Mouse (Mus musculus) kidney, embryonic 14.5 days (tissue): Measurements from ENCODE around the gene Gm10436. TPM values are rescaled to one million over a fixed set of nuclear protein-coding genes. Genes with fewer than 3 reads are reported as not detected.
"Not testable (repeated sequence)": the region's sequence is repeated elsewhere in the genome, so short reads cannot be mapped to it uniquely, and the experiment has no call there.

Source experiments
- ATAC-seq: fragments of 200-750 bp; cut with Nextera tagmentation; 2 replicates; pipeline ENCODE4 v1.8.0; 2017; ENCODE audit warnings: moderate number of reproducible peaks, mild to moderate bottlenecking, moderate TSS enrichment, moderate library complexity; ENCODE audit not compliant: low FRiP score, low TSS enrichment
- H3K27ac ChIP-seq: fragments of 300-500 bp; sonication (generic); 2 replicates; pipeline ENCODE4 v1.5.1; 2014; ENCODE audit warnings: low read depth, mild to moderate bottlenecking, low read length, moderate library complexity, mixed read lengths
- H3K27me3 ChIP-seq: fragments of 300-500 bp; sonication (generic); 2 replicates; pipeline ENCODE4 v1.6.1; 2014; ENCODE audit warnings: mild to moderate bottlenecking, low read length; ENCODE audit not compliant: control insufficient read depth, insufficient read depth
- H3K36me3 ChIP-seq: fragments of 300-500 bp; sonication (generic); 2 replicates; pipeline ENCODE4 v1.6.1; 2014; ENCODE audit warnings: low read length, mixed read lengths; ENCODE audit not compliant: control insufficient read depth, insufficient read depth
- H3K4me1 ChIP-seq: fragments of 300-500 bp; sonication (generic); 2 replicates; pipeline ENCODE4 v1.6.1; 2014; ENCODE audit warnings: low read length, mixed read lengths; ENCODE audit not compliant: control insufficient read depth, insufficient read depth
- H3K4me2 ChIP-seq: fragments of 300-500 bp; sonication (generic); replicated peaks from 2 replicates; pipeline ENCODE4 v1.6.1; 2014; ENCODE audit warnings: low read depth, mild to moderate bottlenecking, low read length
- H3K4me3 ChIP-seq: fragments of 300-500 bp; sonication (generic); 2 replicates; pipeline ENCODE4 v1.5.1; 2014; ENCODE audit warnings: mild to moderate bottlenecking, low read length
- H3K9ac ChIP-seq: fragments of 300-500 bp; sonication (generic); 2 replicates; pipeline ENCODE4 v1.6.1; 2014; ENCODE audit warnings: low read depth, mild to moderate bottlenecking, low read length, moderate library complexity
- H3K9me3 ChIP-seq: fragments of 300-500 bp; sonication (generic); 2 replicates; pipeline ENCODE4 v1.6.1; 2016; ENCODE audit warnings: low read length; ENCODE audit not compliant: control insufficient read depth
- WGBS: fragments of 180-500 bp; shearing (Covaris S2); extraction: QIAGEN DNeasy Blood & Tissue Kit; methylation state at CpG from one replicate; pipeline ENCODE4 v1.1.7; 2014; 5-methylcytosine and 5-hydroxymethylcytosine counted together
- polyA plus RNA-seq: library from polyadenylated mRNA; unstranded; fragments of >200 nt; fragmentation: Nextera tagmentation; extraction: Ambion mirVana; gene quantifications from 2 replicates; pipeline ENCODE4 v1.2.1, GENCODE M21; 2014

The Gm10436 gene
- polyA plus RNA-seq, result 0.21 TPM in 1 of 2 replicates, not detected in the other

DNA sequence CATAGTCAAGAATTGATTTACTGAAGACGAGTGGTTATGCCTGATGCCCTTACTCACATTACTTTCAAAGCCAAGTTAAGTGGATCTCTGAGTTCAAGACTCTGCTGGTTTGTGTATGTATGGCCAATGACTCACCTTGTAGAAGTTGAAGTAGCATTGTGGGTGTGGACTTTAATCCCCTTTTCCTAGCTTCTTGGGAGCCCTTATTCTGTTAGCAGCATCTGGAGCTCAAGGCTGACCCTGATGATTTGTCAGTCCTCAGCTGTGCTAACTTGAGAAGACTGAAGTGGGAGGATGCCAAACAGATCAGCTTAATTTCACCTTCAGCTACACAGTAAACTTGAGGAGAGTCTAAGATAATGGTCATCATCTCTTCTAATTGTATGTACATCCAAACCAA lies at the start of gene Gm10436:
TSS of gene Gm10436 (minus strand) at position 101 of the 400 bp plus-strand sequence.
- not testable (repeated sequence) for H3K4me1 ChIP-seq, H3K27me3 ChIP-seq, H3K36me3 ChIP-seq, H3K27ac ChIP-seq, H3K4me2 ChIP-seq, H3K9me3 ChIP-seq, H3K4me3 ChIP-seq, H3K9ac ChIP-seq, ATAC-seq
- 76% methylated on average over 1 of the region's 1 CpGs for WGBS

DNA sequence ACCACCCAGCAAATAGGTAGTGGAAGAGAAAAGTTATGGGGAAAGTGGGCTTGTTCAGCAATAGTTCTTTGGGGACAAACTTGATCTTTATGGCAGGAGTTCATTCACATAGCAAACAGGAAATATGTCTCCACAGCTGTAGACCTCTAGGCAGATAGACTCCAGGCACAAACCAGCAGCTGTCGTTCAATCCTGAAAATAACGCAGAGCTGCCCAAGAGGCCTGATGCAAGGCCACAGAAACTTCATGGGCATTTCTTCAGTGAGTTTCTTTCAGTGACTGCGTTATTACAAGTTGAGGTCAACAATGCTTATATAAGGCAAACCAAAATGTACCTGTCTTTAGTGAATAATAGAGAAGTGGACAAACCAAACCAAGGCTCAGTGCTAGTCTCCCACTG lies 37.5 kb upstream of the Gm10436 start:
- H3K9me3 ChIP-seq, result no peaks in the 10 kb centered on the region; the same call in 1 of the 2 replicates
- H3K27ac ChIP-seq, result no peak overlapping the region
- H3K4me3 ChIP-seq, result no peak overlapping the region
- ATAC-seq, result no peak
- no peak overlapping the region for H3K4me2 ChIP-seq
- no peak overlapping the region for H3K9ac ChIP-seq
- no peaks in the 10 kb centered on the region for H3K36me3 ChIP-seq
- WGBS, result 90% methylated on average over 3 of the region's 3 CpGs
- no peaks in the 10 kb centered on the region for H3K27me3 ChIP-seq
- no peaks in the 10 kb centered on the region for H3K4me1 ChIP-seq

DNA sequence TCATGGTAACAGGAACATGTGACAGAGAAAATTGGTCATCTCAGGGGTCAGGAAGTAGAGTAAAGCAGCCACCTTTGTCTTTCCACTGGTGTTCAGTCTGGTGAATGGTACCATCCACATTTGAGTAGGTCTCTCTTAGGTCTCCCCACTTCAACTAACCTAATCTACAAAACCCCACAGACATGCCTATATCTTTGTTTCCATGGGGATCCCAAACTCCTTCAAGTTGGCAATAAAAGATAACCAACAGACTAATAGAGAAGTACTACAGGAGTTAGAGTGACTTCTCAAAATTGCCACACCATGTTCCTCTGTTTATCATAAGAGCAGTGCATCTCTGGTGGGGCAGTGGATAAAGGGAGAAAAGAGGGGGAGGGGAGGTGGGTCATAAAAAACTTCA lies 36.2 kb upstream of the Gm10436 start:
- ATAC-seq, H3K27ac ChIP-seq: not testable (repeated sequence)

DNA sequence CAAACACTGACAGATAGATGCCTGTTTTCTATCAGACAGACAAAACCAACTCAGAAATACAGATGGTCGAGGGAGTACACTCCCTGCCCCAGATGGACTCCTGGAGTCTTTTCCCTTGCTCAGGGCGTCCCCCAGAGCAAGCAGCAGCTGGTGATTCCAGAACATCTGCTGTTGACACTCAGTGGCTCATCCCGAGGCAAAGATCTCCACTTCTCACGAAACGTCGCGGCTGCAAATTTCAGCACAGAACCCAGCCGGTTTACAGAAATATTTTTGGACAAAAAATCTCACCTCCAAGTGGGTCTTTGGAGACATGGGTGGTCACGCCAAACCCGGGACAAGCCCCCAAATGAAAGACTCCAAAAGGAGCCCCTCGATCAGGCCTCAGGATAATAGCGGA lies 32.7 kb upstream of the Gm10436 start:
- 90% methylated on average over 12 of the region's 12 CpGs for WGBS
- ATAC-seq, result no peak
- Histone ChIP-seq H3K4me2 (no peak overlapping the region), H3K9me3 (no peaks in the 10 kb centered on the region; the same call in 1 of the 2 replicates), H3K4me1 (no peaks in the 10 kb centered on the region), H3K4me3 (no peak overlapping the region), H3K36me3 (no peaks in the 10 kb centered on the region), H3K27ac (no peak overlapping the region), H3K9ac (no peak overlapping the region), H3K27me3 (no peaks in the 10 kb centered on the region)

More for the DNA sequence above, 36.2 kb upstream of the Gm10436 start:
- not testable (repeated sequence) for H3K27me3 ChIP-seq, H3K4me3 ChIP-seq, H3K9me3 ChIP-seq, H3K9ac ChIP-seq, H3K4me1 ChIP-seq, H3K36me3 ChIP-seq, H3K4me2 ChIP-seq

DNA sequence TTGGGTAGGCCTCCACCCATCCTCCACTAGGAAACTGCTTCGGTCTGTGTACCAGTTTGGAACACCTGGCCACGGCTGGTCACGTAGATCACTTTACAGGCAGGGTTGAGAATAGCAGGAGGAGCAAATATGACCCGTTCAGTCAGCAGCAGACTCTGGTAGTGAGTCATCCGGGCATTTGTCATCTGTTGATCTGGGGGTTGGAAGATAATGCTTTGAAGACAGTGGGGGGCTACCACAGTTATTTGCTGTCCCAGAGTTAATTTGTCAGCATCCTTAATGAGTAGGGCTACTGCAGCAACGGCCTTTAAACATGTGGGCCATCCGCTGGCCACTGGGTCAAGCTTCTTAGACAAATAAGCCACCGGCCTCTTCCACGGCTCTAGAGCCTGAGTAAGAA lies 29.6 kb upstream of the Gm10436 start:
- not testable (repeated sequence) for H3K27me3 ChIP-seq, H3K27ac ChIP-seq, H3K4me1 ChIP-seq, H3K4me2 ChIP-seq, H3K9ac ChIP-seq, ATAC-seq, H3K9me3 ChIP-seq, H3K4me3 ChIP-seq, H3K36me3 ChIP-seq
- 83% methylated on average over 9 of the region's 9 CpGs for WGBS

DNA sequence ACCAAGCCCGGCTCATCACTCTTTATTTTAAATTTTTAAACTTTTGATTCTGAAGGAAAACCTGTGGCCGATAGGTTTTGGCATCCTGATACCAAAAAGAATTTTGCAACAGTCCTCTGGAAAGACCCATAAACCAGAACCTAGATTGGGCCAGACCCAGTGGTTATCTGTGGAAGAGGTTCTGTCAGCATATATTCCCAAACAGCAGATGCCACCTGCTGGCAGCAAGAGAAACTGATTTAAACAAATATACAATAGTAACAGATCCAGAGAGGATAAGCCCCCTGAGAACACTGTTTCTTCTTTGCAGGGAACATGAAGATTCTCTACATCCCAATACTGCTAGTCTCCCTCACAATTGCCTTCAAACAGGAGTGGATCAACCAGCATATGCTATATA lies 20.9 kb upstream of the Gm10436 start:
- Histone ChIP-seq H3K27me3 (no peaks in the 10 kb centered on the region), H3K36me3 (no peaks in the 10 kb centered on the region), H3K4me1 (no peaks in the 10 kb centered on the region), H3K4me3 (no peak overlapping the region), H3K9me3 (no peaks in the 10 kb centered on the region), H3K9ac (no peak overlapping the region), H3K4me2 (no peak overlapping the region), H3K27ac (no peak overlapping the region)
- WGBS, result 86% methylated on average over 2 of the region's 2 CpGs
- ATAC-seq, result no peak

Other genes with a start within 250 kb of the Gm10436 start
- gene Gm2042, start 228.0 kb downstream of the Gm10436 start, polyA plus RNA-seq, result not detected in 2 replicates
- gene Gm2075, start 170.3 kb downstream of the Gm10436 start, polyA plus RNA-seq, result not detected in 2 replicates
- not detected in 2 replicates for gene Gm6803, start 163.3 kb downstream of the Gm10436 start, polyA plus RNA-seq
- not detected in 2 replicates for gene Gm2056, start 155.1 kb downstream of the Gm10436 start, polyA plus RNA-seq
- not detected in 2 replicates for gene Gm16368, start 98.4 kb downstream of the Gm10436 start, polyA plus RNA-seq
- gene Gm8332, start 68.0 kb upstream of the Gm10436 start, polyA plus RNA-seq, result not detected in 2 replicates
- gene Gm5662, start 92.4 kb upstream of the Gm10436 start, polyA plus RNA-seq, result not detected in 2 replicates
- not detected in 2 replicates for gene Gm5039, start 141.9 kb upstream of the Gm10436 start, polyA plus RNA-seq
- gene Adck1, start 178.4 kb upstream of the Gm10436 start, polyA plus RNA-seq, result 16.0 and 17.3 TPM in 2 replicates